Mouse (Mus musculus) brain, embryonic 14.5 days (tissue): ENCODE data around the gene Id3.

Experiments used
- CTCF ChIP-seq: fragments of 200-500 bp; IDR thresholded peaks from 2 replicates; pipeline ENCODE4 v1.5.1; 2012; ENCODE audit warnings: inconsistent platforms, mild to moderate bottlenecking, moderate library complexity, borderline replicate concordance; ENCODE audit not compliant: insufficient read depth, insufficient read length; ENCODE audit errors: extremely low read depth
- POLR2A ChIP-seq: fragments of 200-500 bp; IDR thresholded peaks from 2 replicates; pipeline ENCODE4 v1.6.1; 2012; ENCODE audit warnings: mild to moderate bottlenecking, inconsistent platforms, borderline replicate concordance; ENCODE audit not compliant: poor library complexity, insufficient read depth, insufficient read length, severe bottlenecking; ENCODE audit errors: extremely low read depth

DNA sequence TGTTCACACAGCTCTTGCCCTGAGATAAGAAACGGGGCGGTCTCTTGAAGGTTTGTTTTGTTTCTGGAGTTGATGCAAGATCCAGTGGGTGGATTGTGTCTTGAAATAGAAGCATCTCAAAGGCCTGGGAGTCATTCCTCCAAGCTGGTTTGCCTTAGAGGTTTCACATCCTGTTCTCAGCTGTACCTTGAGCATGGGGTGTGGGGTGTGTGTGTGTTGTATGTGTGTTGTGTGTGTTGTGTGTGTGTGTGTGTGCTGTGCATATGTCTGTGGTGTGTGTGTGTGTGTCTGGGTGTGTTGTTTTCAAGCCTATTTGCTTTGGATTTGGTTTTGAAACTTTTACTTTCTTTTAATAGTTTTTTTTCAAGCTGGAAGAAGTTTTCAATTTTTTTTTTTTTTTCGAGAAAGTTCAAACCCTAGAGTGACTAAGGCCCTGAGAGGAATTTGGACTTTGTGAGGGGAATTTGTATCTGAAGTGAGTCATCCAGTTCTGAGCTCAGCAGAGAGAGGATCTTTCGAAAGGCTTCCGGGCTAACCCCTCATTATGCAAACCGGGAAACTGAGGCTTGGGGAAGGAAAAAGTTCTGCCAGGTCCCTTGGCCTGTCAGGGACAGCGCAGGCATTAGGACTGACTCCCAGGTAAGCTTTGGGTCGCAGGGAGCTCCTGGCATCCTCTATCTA is 20.0 kb upstream of the Id3 start:
- TF ChIP-seq CTCF, result no peak
- no peak for TF ChIP-seq POLR2A
